Mouse (Mus musculus) ES-E14 (cell line): ENCODE data around the gene Golga4. TPM values are rescaled to one million over a fixed set of nuclear protein-coding genes. Genes with fewer than 3 reads are reported as not detected.

Experiments used
- DNase-seq: peaks from one replicate; pipeline ENCODE4 v3.0.0-alpha.2; 2013; ENCODE audit warnings: low read depth, low spot score
- H3K27ac ChIP-seq: 2 replicates; pipeline ENCODE4 v1.5.1; 2012; ENCODE audit warnings: low read depth, mild to moderate bottlenecking, low read length, moderate library complexity, mixed read lengths; ENCODE audit not compliant: poor library complexity, insufficient read depth, severe bottlenecking
- H3K36me3 ChIP-seq: 2 replicates; pipeline ENCODE4 v1.6.1; 2012; ENCODE audit warnings: mild to moderate bottlenecking, low read length, moderate library complexity, mixed read lengths; ENCODE audit not compliant: control insufficient read depth, poor library complexity, insufficient read depth, severe bottlenecking
- H3K4me1 ChIP-seq, 2 experiments: fragments of 150-350 bp in 1 of 2; sonication (generic) in 1 of 2; 2 replicates each; pipeline ENCODE4 v1.6.1; 2012; ENCODE audit warnings: low read length in 2 of 2, mild to moderate bottlenecking in 1 of 2, mixed read lengths in 1 of 2; ENCODE audit not compliant: control insufficient read depth in 2 of 2, insufficient read depth in 2 of 2, poor library complexity in 1 of 2
- H3K4me3 ChIP-seq, 2 experiments: fragments of 150-350 bp in 1 of 2; sonication (generic) in 1 of 2; 2 replicates each; pipeline ENCODE4 v1.5.1; 2012; ENCODE audit warnings: low read length in 2 of 2, low read depth in 1 of 2, mild to moderate bottlenecking in 1 of 2, mixed read lengths in 1 of 2; ENCODE audit not compliant: insufficient read depth in 1 of 2, poor library complexity in 1 of 2, severe bottlenecking in 1 of 2
- H3K9ac ChIP-seq: 2 replicates; pipeline ENCODE4 v1.6.1; 2012; ENCODE audit warnings: low read depth, mild to moderate bottlenecking, low read length, mixed read lengths; ENCODE audit not compliant: poor library complexity, insufficient read depth, severe bottlenecking
- H3K9me3 ChIP-seq: fragments of 150-350 bp; sonication (generic); 2 replicates; pipeline ENCODE4 v1.6.1; 2012; ENCODE audit warnings: low read depth, mild to moderate bottlenecking, low read length; ENCODE audit not compliant: control insufficient read depth, insufficient read depth
- CHD2 ChIP-seq: IDR thresholded peaks from 2 replicates; pipeline ENCODE4 v1.6.1; 2014; ENCODE audit warnings: mild to moderate bottlenecking, low read depth, low read length, inconsistent platforms
- HCFC1 ChIP-seq: IDR thresholded peaks from 2 replicates; pipeline ENCODE4 v1.6.1; 2012; ENCODE audit warnings: low read length, inconsistent platforms, borderline replicate concordance; ENCODE audit not compliant: insufficient read depth
- MAFK ChIP-seq: IDR thresholded peaks from 2 replicates; pipeline ENCODE4 v1.6.1; 2014; ENCODE audit warnings: mild to moderate bottlenecking, low read depth, low read length, inconsistent platforms; ENCODE audit not compliant: insufficient read depth
- ZC3H11A ChIP-seq: IDR thresholded peaks from 2 replicates; pipeline ENCODE4 v1.6.1; 2012; ENCODE audit warnings: low read depth, mild to moderate bottlenecking, inconsistent platforms, low read length, borderline replicate concordance
- ZNF384 ChIP-seq: IDR thresholded peaks from 2 replicates; pipeline ENCODE4 v1.6.1; 2012; ENCODE audit warnings: low read depth, low read length, inconsistent platforms
- in situ Hi-C, 2 experiments: fragments of 600-800 bp; cut with MboI; formaldehyde crosslinking; loops; one replicate each; pipeline ENCODE4 v1.15.1; 2025; ENCODE audit warnings: low sequenced_read_pairs in 2 of 2, inconsistent platforms in 1 of 2; ENCODE audit not compliant: unreplicated experiment in 2 of 2
- total RNA-seq: library from RNA; depleted of rRNA; stranded (reverse); fragments of 300-350 nt; gene quantifications from 2 replicates; pipeline ENCODE4 v1.2.3, GENCODE M21; 2012

The Golga4 gene
- total RNA-seq, 1 experiment, result 73.3 TPM

GRCm38 (mm10) chr9:118556951-118557780, 51.1 kb downstream of the Golga4 start:
- no peak overlapping the region for H3K4me3 ChIP-seq
- no peak for DNase-seq
- H3K9ac ChIP-seq, result no peak overlapping the region
- no peak for TF ChIP-seq ZNF384
- TF ChIP-seq CHD2, result no peak
- no peak for TF ChIP-seq HCFC1
- TF ChIP-seq ZC3H11A, result no peak
- peak; percentile 91 for TF ChIP-seq MAFK
- H3K27ac ChIP-seq, result no peak overlapping the region
- in situ Hi-C loops, result no loop called here
- no peaks in the 10 kb centered on the region for H3K4me1 ChIP-seq
- H3K9me3 ChIP-seq, result no peaks in the 10 kb centered on the region
- peaks cover 54% of the 10 kb centered on the region for H3K36me3 ChIP-seq

- TF ChIP-seq ZC3H11A (no peak), MAFK (no peak), HCFC1 (no peak), CHD2 (no peak), ZNF384 (no peak)
- no peak overlapping the region for H3K27ac ChIP-seq
- H3K4me3 ChIP-seq, result no peak overlapping the region
- peaks cover 42% of the 10 kb centered on the region for H3K36me3 ChIP-seq
- no peaks in the 10 kb centered on the region; a peak in 1 of 4 replicates for H3K4me1 ChIP-seq
- H3K9me3 ChIP-seq, result no peaks in the 10 kb centered on the region
- no peak for DNase-seq
- in situ Hi-C loops, result no loop called here
- no peak overlapping the region for H3K9ac ChIP-seq
Measured at GRCm38 (mm10) chr9:118563356-118563755, 57.3 kb downstream of the Golga4 start.

DNA sequence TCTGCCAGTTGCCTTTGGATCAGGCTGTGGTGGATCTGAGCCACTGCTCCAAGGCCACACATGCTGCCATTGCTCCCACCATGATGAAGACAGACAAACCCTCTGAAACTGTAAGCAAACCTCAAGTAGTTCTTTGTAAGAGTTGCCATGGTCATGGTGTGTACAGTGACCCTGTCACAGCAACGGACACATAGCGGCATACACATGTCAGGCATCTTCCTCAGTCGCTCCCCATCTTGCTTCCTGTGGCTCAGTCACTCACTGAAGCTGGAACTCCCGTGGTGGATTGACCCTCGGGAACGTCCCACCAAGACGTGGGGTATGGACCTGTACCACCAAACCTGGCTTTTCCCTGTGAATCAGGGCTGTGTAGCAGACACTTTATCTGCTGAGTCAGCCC, 57.8 kb downstream of the Golga4 start:
- no peaks in the 10 kb centered on the region; a peak in 1 of 4 replicates for H3K4me1 ChIP-seq
- H3K9ac ChIP-seq, result no peak overlapping the region
- H3K36me3 ChIP-seq, result peaks cover 41% of the 10 kb centered on the region
- no peaks in the 10 kb centered on the region for H3K9me3 ChIP-seq
- in situ Hi-C loops, result no loop called here
- no peak overlapping the region for H3K27ac ChIP-seq
- no peak for TF ChIP-seq CHD2
- TF ChIP-seq ZC3H11A, result no peak
- no peak for TF ChIP-seq ZNF384
- no peak for TF ChIP-seq HCFC1
- no peak for TF ChIP-seq MAFK
- H3K4me3 ChIP-seq, result no peak overlapping the region
- no peak for DNase-seq

GRCm38 (mm10) chr9:118564696-118565095, 58.6 kb downstream of the Golga4 start:
- H3K36me3 ChIP-seq, result peaks cover 41% of the 10 kb centered on the region

More at GRCm38 (mm10) chr9:118564696-118565095, 58.6 kb downstream of the Golga4 start:
- TF ChIP-seq HCFC1 (no peak), ZNF384 (no peak), MAFK (no peak), ZC3H11A (no peak), CHD2 (no peak)
- no peak overlapping the region for H3K27ac ChIP-seq
- H3K4me3 ChIP-seq, result no peak overlapping the region
- no peak overlapping the region for H3K9ac ChIP-seq
- in situ Hi-C loops, result no loop called here
- H3K9me3 ChIP-seq, result no peaks in the 10 kb centered on the region
- no peak for DNase-seq
- H3K4me1 ChIP-seq, result no peaks in the 10 kb centered on the region; a peak in 1 of 4 replicates
